Mouse (Mus musculus) limb, embryonic 15.5 days (tissue): ENCODE data around the gene Keap1. TPM values are rescaled to one million over a fixed set of nuclear protein-coding genes. Genes with fewer than 3 reads are reported as not detected.

Source experiments
- ATAC-seq: fragments of 200-750 bp; cut with Nextera tagmentation; 2 replicates; pipeline ENCODE4 v1.8.0; 2017; ENCODE audit warnings: low read depth, moderate TSS enrichment; ENCODE audit not compliant: insufficient number of reproducible peaks, low FRiP score, low TSS enrichment
- H3K27ac ChIP-seq: fragments of 300-500 bp; sonication (generic); 2 replicates; pipeline ENCODE4 v1.5.1; 2015; ENCODE audit warnings: moderate library complexity, mild to moderate bottlenecking, inconsistent platforms
- H3K27me3 ChIP-seq: fragments of 300-500 bp; sonication (generic); 2 replicates; pipeline ENCODE4 v1.6.1; 2015; ENCODE audit warnings: inconsistent platforms
- H3K36me3 ChIP-seq: fragments of 300-500 bp; sonication (generic); 2 replicates; pipeline ENCODE4 v1.6.1; 2015; ENCODE audit warnings: inconsistent platforms
- H3K4me1 ChIP-seq: fragments of 300-500 bp; sonication (generic); 2 replicates; pipeline ENCODE4 v1.6.1; 2015; ENCODE audit warnings: inconsistent platforms
- H3K4me2 ChIP-seq: fragments of 300-500 bp; sonication (generic); 2 replicates; pipeline ENCODE4 v1.6.1; 2015; ENCODE audit warnings: mild to moderate bottlenecking, inconsistent platforms
- H3K4me3 ChIP-seq: fragments of 300-500 bp; sonication (generic); 2 replicates; pipeline ENCODE4 v1.5.1; 2015; ENCODE audit warnings: mild to moderate bottlenecking, inconsistent platforms
- H3K9ac ChIP-seq: fragments of 300-500 bp; sonication (generic); 2 replicates; pipeline ENCODE4 v1.6.1; 2015; ENCODE audit warnings: inconsistent platforms
- H3K9me3 ChIP-seq: fragments of 300-500 bp; sonication (generic); 2 replicates; pipeline ENCODE4 v1.6.1; 2016; ENCODE audit warnings: inconsistent platforms
- WGBS: fragments of 180-500 bp; shearing (Covaris S2); methylation state at CpG from one replicate; pipeline ENCODE4 v1.1.7; 2015; 5-methylcytosine and 5-hydroxymethylcytosine counted together
- polyA plus RNA-seq: library from polyadenylated mRNA; unstranded; fragments of >200 nt; fragmentation: Nextera tagmentation; extraction: Ambion mirVana; gene quantifications from 2 replicates; pipeline ENCODE4 v1.2.1, GENCODE M21; 2015

Gene Keap1
- polyA plus RNA-seq, 1 experiment from 2014 or later, result 78.6 TPM

DNA sequence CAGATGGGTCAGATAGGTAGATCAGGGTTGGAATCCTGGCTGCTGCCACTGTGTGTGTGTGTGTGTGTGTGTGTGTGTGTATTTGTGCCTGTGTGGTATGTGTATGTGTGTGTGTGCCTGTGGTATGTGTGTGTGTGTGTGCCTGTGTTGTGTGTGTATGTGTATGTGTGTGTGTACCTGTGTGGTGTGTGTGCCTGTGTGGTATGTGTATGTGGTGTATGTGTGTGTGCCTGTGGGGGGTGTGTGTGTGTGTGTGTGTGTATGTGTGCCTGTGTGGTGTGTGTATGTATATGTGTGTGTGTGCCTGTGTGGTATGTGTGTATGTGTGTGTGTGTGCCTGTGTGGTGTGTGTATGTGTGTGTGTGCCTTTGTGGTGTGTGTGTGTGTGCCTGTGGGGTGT, 15.5 kb upstream of the Keap1 start:
- Histone ChIP-seq H3K9ac (no peak overlapping the region), H3K9me3 (no peaks in the 10 kb centered on the region), H3K4me2 (no peak overlapping the region), H3K4me1 (peaks cover 2% of the 10 kb centered on the region; the same call in 1 of the 2 replicates), H3K4me3 (no peak overlapping the region), H3K27me3 (peaks cover 19% of the 10 kb centered on the region), H3K36me3 (no peaks in the 10 kb centered on the region), H3K27ac (no peak overlapping the region)
- ATAC-seq, result no peak

GRCm38 (mm10) chr9:21251116-21251735, 12.1 kb upstream of the Keap1 start:
- Histone ChIP-seq H3K4me1 (peaks cover 11% of the 10 kb centered on the region), H3K9me3 (no peaks in the 10 kb centered on the region), H3K4me3 (no peak overlapping the region), H3K27ac (peak overlapping the region; percentile 74), H3K4me2 (no peak overlapping the region), H3K9ac (no peak overlapping the region), H3K27me3 (peaks cover 50% of the 10 kb centered on the region), H3K36me3 (no peaks in the 10 kb centered on the region)
- WGBS, result 32% methylated on average over 13 of the region's 13 CpGs
- peak; percentile 56; the same call in 1 of the 2 replicates for ATAC-seq

DNA sequence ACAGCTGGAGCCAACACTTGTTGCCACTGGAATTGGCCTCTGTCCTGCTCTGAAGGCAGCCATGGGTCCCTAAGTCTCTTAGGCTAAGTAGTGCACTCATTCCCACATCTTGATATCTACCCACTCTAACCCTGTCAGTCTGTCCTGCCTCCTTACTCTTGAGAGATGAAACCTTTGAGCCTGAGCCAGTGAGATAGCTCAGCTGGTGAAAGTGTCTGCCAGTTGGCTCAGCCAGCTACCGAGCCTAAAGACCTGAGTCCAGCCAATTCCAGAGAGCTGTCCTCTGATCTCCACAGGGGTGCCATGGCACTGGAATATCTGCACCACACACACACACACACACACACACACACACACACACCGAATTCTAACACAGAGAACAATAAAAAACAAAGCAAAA, 11.3 kb upstream of the Keap1 start:
- Histone ChIP-seq H3K27ac (peak overlapping the region; percentile 74), H3K4me1 (peaks cover 11% of the 10 kb centered on the region), H3K27me3 (peaks cover 57% of the 10 kb centered on the region), H3K9ac (no peak overlapping the region), H3K4me3 (no peak overlapping the region), H3K36me3 (no peaks in the 10 kb centered on the region), H3K4me2 (no peak overlapping the region), H3K9me3 (no peaks in the 10 kb centered on the region)
- no peak for ATAC-seq
- 45% methylated on average over 2 of the region's 2 CpGs for WGBS

DNA sequence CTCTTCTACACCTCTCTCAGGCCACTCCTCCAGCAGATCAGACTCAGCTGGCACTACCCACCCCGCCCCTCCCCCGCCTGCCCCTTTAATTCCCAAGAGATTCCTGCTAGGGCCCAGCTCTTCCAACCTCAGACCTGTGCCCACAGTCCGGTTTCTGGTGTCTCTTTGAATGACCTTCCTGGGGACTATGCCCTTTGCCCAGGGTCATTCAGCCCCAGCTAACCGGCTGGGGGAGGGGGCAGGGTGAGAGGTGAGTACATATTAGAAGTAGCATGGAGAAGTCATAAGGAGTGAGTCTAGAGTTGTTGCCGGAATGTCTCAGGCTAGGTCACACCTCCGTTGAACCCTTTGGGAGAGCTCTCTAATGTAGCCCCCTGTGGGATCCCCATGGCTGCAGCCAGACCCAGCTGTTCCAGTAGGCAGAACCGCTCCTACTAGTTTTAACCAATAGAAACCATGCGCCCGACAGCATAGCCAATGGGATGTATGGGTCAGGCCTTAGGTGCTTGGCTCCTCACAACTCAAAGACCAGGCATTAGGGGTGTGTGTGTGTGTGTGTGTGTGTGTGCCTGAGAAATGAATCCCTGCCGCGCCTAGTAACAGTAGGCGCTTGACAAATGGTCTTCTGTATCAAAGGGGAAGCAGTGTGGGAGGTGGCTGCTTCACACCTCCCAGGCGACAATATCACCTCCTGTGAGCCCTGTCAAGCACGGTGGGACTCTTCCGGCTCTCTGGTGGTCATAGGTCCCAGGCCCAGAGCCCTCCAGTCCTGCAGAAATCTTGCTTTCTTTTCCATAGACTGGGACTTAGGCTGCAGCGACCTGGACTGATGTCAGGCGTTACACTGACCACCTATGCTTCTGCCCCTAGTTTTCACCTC, 10.7 kb upstream of the Keap1 start:
- H3K9ac ChIP-seq, result no peak overlapping the region
- H3K36me3 ChIP-seq, result no peaks in the 10 kb centered on the region
- H3K4me1 ChIP-seq, result peaks cover 14% of the 10 kb centered on the region
- no peak overlapping the region for H3K4me3 ChIP-seq
- ATAC-seq, result no peak
- H3K9me3 ChIP-seq, result no peaks in the 10 kb centered on the region
- WGBS, result 24% methylated on average over 17 of the region's 17 CpGs
- peaks cover 63% of the 10 kb centered on the region for H3K27me3 ChIP-seq
- no peak overlapping the region for H3K4me2 ChIP-seq
- no peak overlapping the region for H3K27ac ChIP-seq

- no peak within 1 kb of the TSS for H3K27ac ChIP-seq
- ATAC-seq, result no peak
- peaks cover 26% of the 10 kb centered on the region for H3K4me1 ChIP-seq
- H3K36me3 ChIP-seq, result no peaks in the 10 kb centered on the region
- 1% methylated on average over 30 of the region's 30 CpGs for WGBS
- peaks cover 78% of the 10 kb centered on the region for H3K27me3 ChIP-seq
- 0 out of 2 replicates have a peak within 1 kb of the TSS, but pooled peaks have one; percentile 10 for H3K9ac ChIP-seq
- no peaks in the 10 kb centered on the region for H3K9me3 ChIP-seq
- H3K4me2 ChIP-seq, result peak within 1 kb of the TSS; percentile 38
- H3K4me3 ChIP-seq, result peak within 1 kb of the TSS; percentile 30
Observed at GRCm38 (mm10) chr9:21248326-21248725, 9.2 kb upstream of the Keap1 start, which contains the start of gene S1pr5. Gene S1pr5, minus strand, starts transcription at chr9:21248443.

GRCm38 (mm10) chr9:21246342-21246741, 7.2 kb upstream of the Keap1 start:
- ATAC-seq, result no peak
- no peaks in the 10 kb centered on the region for H3K36me3 ChIP-seq
- H3K4me1 ChIP-seq, result peaks cover 24% of the 10 kb centered on the region
- H3K4me2 ChIP-seq, result no peak overlapping the region
- H3K27ac ChIP-seq, result no peak overlapping the region
- no peaks in the 10 kb centered on the region for H3K9me3 ChIP-seq
- H3K4me3 ChIP-seq, result no peak overlapping the region
- peaks cover 95% of the 10 kb centered on the region for H3K27me3 ChIP-seq
- WGBS, result 94% methylated on average over 1 of the region's 1 CpGs
- H3K9ac ChIP-seq, result no peak overlapping the region

GRCm38 (mm10) chr9:21245113-21245487, 5.9 kb upstream of the Keap1 start:
- Histone ChIP-seq H3K27me3 (peaks cover 83% of the 10 kb centered on the region), H3K9me3 (no peaks in the 10 kb centered on the region), H3K36me3 (no peaks in the 10 kb centered on the region), H3K27ac (no peak overlapping the region), H3K4me1 (peaks cover 24% of the 10 kb centered on the region), H3K4me2 (peak overlapping the region; percentile 96), H3K9ac (no peak overlapping the region), H3K4me3 (peak overlapping the region; percentile 47)
- 3% methylated on average over 16 of the region's 16 CpGs for WGBS
- no peak for ATAC-seq

GRCm38 (mm10) chr9:21244428-21245112, 5.4 kb upstream of the Keap1 start:
- under 1% methylated on average over 72 of the region's 72 CpGs for WGBS
- H3K27ac ChIP-seq, result no peak overlapping the region
- ATAC-seq, result peak; percentile 25; the same call in 1 of the 2 replicates

DNA sequence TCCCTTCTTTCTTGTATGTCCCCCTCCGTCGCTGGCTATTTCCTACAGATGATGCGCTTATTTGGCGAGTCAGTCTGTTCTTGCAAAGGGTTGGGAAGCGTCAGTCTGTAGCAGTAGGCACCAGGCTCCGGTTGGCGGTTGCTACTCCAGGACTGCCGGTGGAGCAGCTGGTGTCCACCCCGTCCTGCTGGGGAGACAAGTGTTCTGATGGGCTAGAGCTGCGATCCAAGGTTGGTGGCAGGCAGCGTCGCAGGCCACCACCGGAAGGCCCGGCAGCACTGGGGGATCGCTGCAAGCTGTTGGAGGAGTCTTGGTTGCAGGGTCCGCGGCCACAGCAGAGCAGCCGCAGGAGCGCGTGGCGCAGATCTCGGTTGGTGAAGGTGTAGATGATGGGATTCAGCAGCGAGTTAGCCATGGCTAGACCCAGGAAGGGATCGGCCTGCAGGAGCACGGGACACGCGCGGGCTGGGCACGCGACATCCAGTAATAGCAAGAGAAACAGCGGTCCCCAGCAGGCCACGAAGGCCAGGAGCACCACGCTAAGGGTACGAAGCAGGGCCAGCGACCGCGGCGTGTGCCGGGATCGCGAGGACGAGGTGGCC, 4.8 kb upstream of the Keap1 start:
- no peak for ATAC-seq
- peak overlapping the region; percentile 96 for H3K4me2 ChIP-seq
- H3K27me3 ChIP-seq, result peaks cover 71% of the 10 kb centered on the region
- peaks cover 30% of the 10 kb centered on the region for H3K4me1 ChIP-seq
- no peaks in the 10 kb centered on the region for H3K36me3 ChIP-seq
- WGBS, result 14% methylated on average over 42 of the region's 42 CpGs
- peak overlapping the region; percentile 47 for H3K4me3 ChIP-seq
- no peaks in the 10 kb centered on the region for H3K9me3 ChIP-seq
- H3K27ac ChIP-seq, result no peak overlapping the region
- H3K9ac ChIP-seq, result 0 out of 2 replicates have a peak overlapping the region, but pooled peaks have one; percentile 26

More at GRCm38 (mm10) chr9:21244428-21245112, 5.4 kb upstream of the Keap1 start:
- Histone ChIP-seq H3K4me1 (peaks cover 26% of the 10 kb centered on the region), H3K9me3 (no peaks in the 10 kb centered on the region), H3K27me3 (peaks cover 77% of the 10 kb centered on the region), H3K4me3 (peak overlapping the region; percentile 47), H3K4me2 (peak overlapping the region; percentile 96), H3K36me3 (no peaks in the 10 kb centered on the region), H3K9ac (peak overlapping the region; percentile 26; the same call in 1 of the 2 replicates)

GRCm38 (mm10) chr9:21241343-21241742, 2.2 kb upstream of the Keap1 start:
- Histone ChIP-seq H3K4me2 (no peak overlapping the region), H3K27me3 (peaks cover 49% of the 10 kb centered on the region), H3K27ac (no peak overlapping the region), H3K36me3 (0 out of 2 replicates have a peak, but pooled peaks cover 3% of the 10 kb centered on the region), H3K4me1 (peaks cover 38% of the 10 kb centered on the region), H3K9ac (no peak overlapping the region), H3K9me3 (no peaks in the 10 kb centered on the region), H3K4me3 (no peak overlapping the region)
- WGBS, result 5% methylated on average over 11 of the region's 11 CpGs
- no peak for ATAC-seq

DNA sequence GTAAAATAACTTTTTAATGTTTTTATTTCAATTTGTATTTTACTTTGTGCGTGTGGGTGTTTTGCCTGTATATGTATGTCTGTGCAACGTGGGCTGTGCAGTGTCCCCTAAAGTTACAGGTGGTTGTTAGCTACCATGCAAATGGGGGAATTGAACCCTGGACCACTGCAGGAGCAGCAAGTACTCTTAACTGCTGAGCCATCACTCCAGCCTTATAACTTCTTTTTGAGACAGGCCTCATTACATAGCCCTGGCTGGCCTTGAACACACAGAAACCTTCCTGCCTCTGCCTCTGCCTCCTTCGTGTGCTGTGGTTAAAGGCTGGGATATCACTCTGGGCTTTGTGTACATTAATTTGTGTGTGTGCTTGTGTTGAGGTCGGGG, 296 bp upstream of the Keap1 start:
- WGBS, result 27% methylated on average over 4 of the region's 4 CpGs
- ATAC-seq, result no peak
- peak overlapping the region; percentile 73 for H3K4me3 ChIP-seq
- H3K27me3 ChIP-seq, result peaks cover 31% of the 10 kb centered on the region
- H3K4me2 ChIP-seq, result peak overlapping the region; percentile 67
- H3K9ac ChIP-seq, result peak overlapping the region; percentile 89
- H3K36me3 ChIP-seq, result peaks cover 16% of the 10 kb centered on the region
- no peaks in the 10 kb centered on the region for H3K9me3 ChIP-seq
- H3K27ac ChIP-seq, result peak overlapping the region; percentile 95
- H3K4me1 ChIP-seq, result peaks cover 32% of the 10 kb centered on the region
